Mouse (Mus musculus): ENCODE results near the gene Nhlh2. TPM values are rescaled to one million over a fixed set of nuclear protein-coding genes. Genes with fewer than 3 reads are reported as not detected.

The Nhlh2 gene
- polyA plus RNA-seq (2012; rRNA removed), result not detected in 2 replicates

GRCm38 (mm10) chr3:102009926-102010381 is at the start of gene Nhlh2:
Gene Nhlh2 (plus strand): TSS chr3:102010076.

Other genes with a start within 250 kb of the Nhlh2 start
- gene Mab21l3, start 161.1 kb upstream of the Nhlh2 start, polyA plus RNA-seq (2012; rRNA removed), result 0.14 and 0.19 TPM in 2 replicates
- gene Slc22a15, start 85.6 kb upstream of the Nhlh2 start, polyA plus RNA-seq (2012; rRNA removed), result 7.5 and 8.3 TPM in 2 replicates
- gene Casq2, start 76.3 kb downstream of the Nhlh2 start, polyA plus RNA-seq (2012; rRNA removed), result 1.2 and 1.3 TPM in 2 replicates
- gene Vangl1, start 194.6 kb downstream of the Nhlh2 start, polyA plus RNA-seq (2012; rRNA removed), result 24.8 and 29.8 TPM in 2 replicates

All from liver, embryonic 18 days (tissue).